Mouse (Mus musculus): ENCODE measurements around the gene Rpn2.

Rpn2 gene

GRCm38 (mm10) chr2:157328106-157328505 is 49.3 kb downstream of the Rpn2 start:
- no peak for TF ChIP-seq GATA4 (IDR thresholded peaks at IDR 0.05; ENCODE audit: insufficient replicate concordance, low read length)

- TF ChIP-seq GATA4 (IDR thresholded peaks at IDR 0.05; ENCODE audit: insufficient replicate concordance, low read length), result no peak
These were observed 49.8 kb downstream of the Rpn2 start for GRCm38 (mm10) chr2:157328570-157328969.

GRCm38 (mm10) chr2:157332059-157332458 is 53.2 kb downstream of the Rpn2 start:
- TF ChIP-seq GATA4 (IDR thresholded peaks at IDR 0.05; ENCODE audit: insufficient replicate concordance, low read length), result no peak

GRCm38 (mm10) chr2:157338663-157339062 is 59.8 kb downstream of the Rpn2 start:
- TF ChIP-seq GATA4 (IDR thresholded peaks at IDR 0.05; ENCODE audit: insufficient replicate concordance, low read length), result no peak

GRCm38 (mm10) chr2:157339532-157339931 is 60.7 kb downstream of the Rpn2 start:
- no peak for TF ChIP-seq GATA4 (IDR thresholded peaks at IDR 0.05; ENCODE audit: insufficient replicate concordance, low read length)

- TF ChIP-seq GATA4 (IDR thresholded peaks at IDR 0.05; ENCODE audit: insufficient replicate concordance, low read length), result no peak
These were observed 61.5 kb downstream of the Rpn2 start for GRCm38 (mm10) chr2:157340221-157340741.

- no peak for TF ChIP-seq GATA4 (IDR thresholded peaks at IDR 0.05; ENCODE audit: insufficient replicate concordance, low read length)
These were observed 62.9 kb downstream of the Rpn2 start for GRCm38 (mm10) chr2:157341554-157342270.

- TF ChIP-seq GATA4 (IDR thresholded peaks at IDR 0.05; ENCODE audit: insufficient replicate concordance, low read length), result no peak
These were observed 63.6 kb downstream of the Rpn2 start for GRCm38 (mm10) chr2:157342328-157342926.

- TF ChIP-seq GATA4 (IDR thresholded peaks at IDR 0.05; ENCODE audit: insufficient replicate concordance, low read length), result no peak
These were observed 64.5 kb downstream of the Rpn2 start for GRCm38 (mm10) chr2:157343337-157343736.

- no peak for TF ChIP-seq GATA4 (IDR thresholded peaks at IDR 0.05; ENCODE audit: insufficient replicate concordance, low read length)
These were observed 68.7 kb downstream of the Rpn2 start, which contains the start of gene Ghrh for GRCm38 (mm10) chr2:157347361-157348159. Gene Ghrh (minus strand): TSS chr2:157347506.

- TF ChIP-seq GATA4 (IDR thresholded peaks at IDR 0.05; ENCODE audit: insufficient replicate concordance, low read length), result no peak
These were observed 70.4 kb downstream of the Rpn2 start for GRCm38 (mm10) chr2:157349121-157349778.

GRCm38 (mm10) chr2:157353183-157353582 is 74.4 kb downstream of the Rpn2 start:
- no peak for TF ChIP-seq GATA4 (IDR thresholded peaks at IDR 0.05; ENCODE audit: insufficient replicate concordance, low read length)

GRCm38 (mm10) chr2:157354106-157354505 is 75.3 kb downstream of the Rpn2 start:
- no peak for TF ChIP-seq GATA4 (IDR thresholded peaks at IDR 0.05; ENCODE audit: insufficient replicate concordance, low read length)

- TF ChIP-seq GATA4 (IDR thresholded peaks at IDR 0.05; ENCODE audit: insufficient replicate concordance, low read length), result no peak
These were observed 81.2 kb downstream of the Rpn2 start for GRCm38 (mm10) chr2:157360028-157360427.

GRCm38 (mm10) chr2:157363031-157363430 is 84.2 kb downstream of the Rpn2 start:
- no peak for TF ChIP-seq GATA4 (IDR thresholded peaks at IDR 0.05; ENCODE audit: insufficient replicate concordance, low read length)

Measured in liver, adult (tissue).